22 mouse cellular contexts compared by ENCODE assay signal in the genomic region with DNA sequence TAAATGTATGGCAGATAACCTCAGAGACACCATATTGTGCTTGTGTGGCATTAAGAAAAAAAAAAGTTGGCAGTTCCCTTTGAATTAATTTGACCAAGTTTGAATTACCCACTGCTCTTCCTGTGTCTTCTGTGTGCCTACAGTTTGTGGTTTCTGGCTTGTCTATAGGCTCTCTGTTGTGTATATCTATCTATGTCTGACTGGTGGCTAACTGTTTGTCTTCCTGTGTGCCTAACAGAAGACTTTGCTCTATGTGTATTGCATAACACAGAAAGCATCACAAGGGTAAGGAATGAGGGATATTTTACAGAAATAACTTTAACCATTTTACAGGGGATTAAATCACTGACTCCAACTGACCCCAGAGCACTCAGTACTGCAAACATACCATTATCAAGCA.
"Had no signal": no experiment of that assay in that cellular context is flagged by ENCODE, and none has a peak within 500 bp of the region (broad histone marks: within the 10 kb centered on the region; RNA-seq: fewer than 3 reads in every experiment).

No protein-coding gene starts in this region.

- ATAC-seq: intestine, embryonic 15.5 days; lung, postnatal 0 days had no signal

- H3K9ac ChIP-seq: intestine, embryonic 15.5 days; kidney, embryonic 15.5 days; limb, embryonic 13.5 days; liver, embryonic 14.5 days; lung, embryonic 14.5 days; neural tube, embryonic 12.5 days; neural tube, embryonic 15.5 days had no signal

- H3K4me3 ChIP-seq: intestine, embryonic 15.5 days; kidney, embryonic 15.5 days; limb, embryonic 10.5 days; limb, embryonic 13.5 days; megakaryocyte, embryonic 14.5 days; neural tube, embryonic 12.5 days; neural tube, embryonic 15.5 days had no signal

- H3K4me1 ChIP-seq: intestine, embryonic 15.5 days; kidney, embryonic 15.5 days; limb, embryonic 10.5 days; limb, embryonic 13.5 days had no signal

- DNase-seq: kidney, adult 11 months; kidney, adult 8-10 months; kidney, postnatal 10 days; kidney, postnatal 36 days; lung, embryonic 14.5 days; midbrain, embryonic 14.5 days; right cerebral cortex, adult 18-20 months; right cerebral cortex, postnatal 14 days; right cerebral cortex, postnatal 4 days; thymus, postnatal 25 days had no signal

- H3K4me2 ChIP-seq: intestine, embryonic 15.5 days; kidney, embryonic 15.5 days; limb, embryonic 13.5 days; lung, embryonic 14.5 days; midbrain, embryonic 11.5 days; neural tube, embryonic 12.5 days; neural tube, embryonic 15.5 days had no signal

- H3K27ac ChIP-seq: intestine, embryonic 15.5 days; kidney, embryonic 15.5 days; limb, embryonic 10.5 days; limb, embryonic 13.5 days; liver, embryonic 14.5 days; macrophage; neural tube, embryonic 12.5 days; neural tube, embryonic 15.5 days; stomach, postnatal 0 days had no signal

- H3K9me3 ChIP-seq: intestine, embryonic 15.5 days; kidney, embryonic 15.5 days; limb, embryonic 10.5 days; limb, embryonic 13.5 days; neural tube, embryonic 12.5 days; neural tube, embryonic 15.5 days had no signal

- H3K27me3 ChIP-seq: intestine, embryonic 15.5 days; kidney, embryonic 15.5 days; limb, embryonic 13.5 days; megakaryocyte, embryonic 14.5 days; neural tube, embryonic 12.5 days; neural tube, embryonic 15.5 days had no signal

- H3K36me3 ChIP-seq: intestine, embryonic 15.5 days; kidney, embryonic 15.5 days; limb, embryonic 10.5 days; limb, embryonic 13.5 days; neural tube, embryonic 12.5 days; neural tube, embryonic 15.5 days had no signal
